Mouse (Mus musculus): ENCODE measurements around the gene Dll4. TPM values are rescaled to one million over a fixed set of nuclear protein-coding genes. Genes with fewer than 3 reads are reported as not detected.

Gene Dll4
- polyA plus RNA-seq, 1 experiment from 2014 or later, result 4.4 TPM

- Histone ChIP-seq H3K4me3 (replicated peaks; ENCODE audit: low read depth, low read length) (no peak overlapping the region), H3K27me3 (ENCODE audit: control insufficient read depth, insufficient read depth, low read length) (no peaks in the 10 kb centered on the region), H3K36me3 (ENCODE audit: control insufficient read depth, insufficient read depth, low read length) (peaks cover 87% of the 10 kb centered on the region), H3K4me1 (ENCODE audit: control insufficient read depth, insufficient read depth, low read length) (no peaks in the 10 kb centered on the region), H3K9ac (replicated peaks; ENCODE audit: low read length) (no peak overlapping the region), H3K4me2 (ENCODE audit: low read length) (no peak overlapping the region), H3K9me3 (ENCODE audit: control insufficient read depth, low read length) (no peaks in the 10 kb centered on the region), H3K27ac (replicated peaks; ENCODE audit: low read depth, low read length) (no peak overlapping the region)
- ATAC-seq (ENCODE audit: low FRiP score, low TSS enrichment) (no peak), DNase-seq (no peak)
- WGBS, result 84% methylated on average over 9 of the region's 9 CpGs
Measured at GRCm38 (mm10) chr2:119377286-119377685, 51.7 kb downstream of the Dll4 start.

GRCm38 (mm10) chr2:119377826-119378225 lies 52.2 kb downstream of the Dll4 start:
- WGBS, result 75% methylated on average over 3 of the region's 3 CpGs
- ATAC-seq (ENCODE audit: low FRiP score, low TSS enrichment) (no peak), DNase-seq (no peak)
- Histone ChIP-seq H3K27me3 (ENCODE audit: control insufficient read depth, insufficient read depth, low read length) (no peaks in the 10 kb centered on the region), H3K9me3 (ENCODE audit: control insufficient read depth, low read length) (no peaks in the 10 kb centered on the region), H3K9ac (replicated peaks; ENCODE audit: low read length) (no peak overlapping the region), H3K36me3 (ENCODE audit: control insufficient read depth, insufficient read depth, low read length) (peaks cover 87% of the 10 kb centered on the region), H3K4me3 (replicated peaks; ENCODE audit: low read depth, low read length) (no peak overlapping the region), H3K4me1 (ENCODE audit: control insufficient read depth, insufficient read depth, low read length) (no peaks in the 10 kb centered on the region), H3K4me2 (ENCODE audit: low read length) (no peak overlapping the region), H3K27ac (replicated peaks; ENCODE audit: low read depth, low read length) (no peak overlapping the region)

GRCm38 (mm10) chr2:119379455-119379854 lies 53.9 kb downstream of the Dll4 start:
- no peaks in the 10 kb centered on the region for H3K9me3 ChIP-seq (ENCODE audit: control insufficient read depth, low read length)
- 87% methylated on average over 3 of the region's 3 CpGs for whole genome bisulfite sequencing
- peaks cover 77% of the 10 kb centered on the region for H3K36me3 ChIP-seq (ENCODE audit: control insufficient read depth, insufficient read depth, low read length)

More at GRCm38 (mm10) chr2:119379455-119379854, 53.9 kb downstream of the Dll4 start:
- Histone ChIP-seq H3K9ac (replicated peaks; ENCODE audit: low read length) (no peak overlapping the region), H3K4me3 (replicated peaks; ENCODE audit: low read depth, low read length) (no peak overlapping the region), H3K4me2 (ENCODE audit: low read length) (no peak overlapping the region), H3K4me1 (ENCODE audit: control insufficient read depth, insufficient read depth, low read length) (no peaks in the 10 kb centered on the region), H3K27me3 (ENCODE audit: control insufficient read depth, insufficient read depth, low read length) (no peaks in the 10 kb centered on the region), H3K27ac (replicated peaks; ENCODE audit: low read depth, low read length) (no peak overlapping the region)
- DNase-seq (no peak), ATAC-seq (ENCODE audit: low FRiP score, low TSS enrichment) (no peak)

Other genes with a start within 250 kb of the Dll4 start
- 6.8 and 12.2 TPM in 2 replicates for gene Rad51, start 213.0 kb upstream of the Dll4 start, polyA plus RNA-seq (2014; fragmentation: Nextera tagmentation; extraction: Ambion mirVana)
- 43.8 and 45.7 TPM in 2 replicates for gene Rmdn3, start 168.8 kb upstream of the Dll4 start, polyA plus RNA-seq (2014; fragmentation: Nextera tagmentation; extraction: Ambion mirVana)
- gene Gchfr, start 158.0 kb upstream of the Dll4 start, polyA plus RNA-seq (2014; fragmentation: Nextera tagmentation; extraction: Ambion mirVana), result 7.4 and 8.6 TPM in 2 replicates
- gene Gm14137, start 151.3 kb upstream of the Dll4 start, polyA plus RNA-seq (2014; fragmentation: Nextera tagmentation; extraction: Ambion mirVana), result 0.43 and 0.90 TPM in 2 replicates
- 57.3 and 58.7 TPM in 2 replicates for gene Zfyve19, start 117.2 kb upstream of the Dll4 start, polyA plus RNA-seq (2014; fragmentation: Nextera tagmentation; extraction: Ambion mirVana)
- gene Dnajc17, start 117.0 kb upstream of the Dll4 start, polyA plus RNA-seq (2014; fragmentation: Nextera tagmentation; extraction: Ambion mirVana), result 21.8 and 27.8 TPM in 2 replicates
- gene Ppp1r14d, start 95.9 kb upstream of the Dll4 start, polyA plus RNA-seq (2014; fragmentation: Nextera tagmentation; extraction: Ambion mirVana), result not detected in 2 replicates
- 0.26 and 0.74 TPM in 2 replicates for gene Spint1, start 88.4 kb upstream of the Dll4 start, polyA plus RNA-seq (2014; fragmentation: Nextera tagmentation; extraction: Ambion mirVana)
- gene Rhov, start 54.5 kb upstream of the Dll4 start, polyA plus RNA-seq (2014; fragmentation: Nextera tagmentation; extraction: Ambion mirVana), result 19.9 and 27.1 TPM in 2 replicates
- gene Vps18, start 37.0 kb upstream of the Dll4 start, polyA plus RNA-seq (2014; fragmentation: Nextera tagmentation; extraction: Ambion mirVana), result 19.3 and 22.6 TPM in 2 replicates
- gene Chac1, start 25.4 kb downstream of the Dll4 start, polyA plus RNA-seq (2014; fragmentation: Nextera tagmentation; extraction: Ambion mirVana), result 5.0 and 8.4 TPM in 2 replicates
- 6.1 and 6.5 TPM in 2 replicates for gene Ino80, start 151.9 kb downstream of the Dll4 start, polyA plus RNA-seq (2014; fragmentation: Nextera tagmentation; extraction: Ambion mirVana)
- gene Exd1, start 221.8 kb downstream of the Dll4 start, polyA plus RNA-seq (2014; fragmentation: Nextera tagmentation; extraction: Ambion mirVana), result 0.24 and 0.50 TPM in 2 replicates
- gene Chp1, start 221.9 kb downstream of the Dll4 start, polyA plus RNA-seq (2014; fragmentation: Nextera tagmentation; extraction: Ambion mirVana), result 42.8 and 57.4 TPM in 2 replicates